19 mouse cellular contexts compared by ENCODE assay signal in the genomic region with DNA sequence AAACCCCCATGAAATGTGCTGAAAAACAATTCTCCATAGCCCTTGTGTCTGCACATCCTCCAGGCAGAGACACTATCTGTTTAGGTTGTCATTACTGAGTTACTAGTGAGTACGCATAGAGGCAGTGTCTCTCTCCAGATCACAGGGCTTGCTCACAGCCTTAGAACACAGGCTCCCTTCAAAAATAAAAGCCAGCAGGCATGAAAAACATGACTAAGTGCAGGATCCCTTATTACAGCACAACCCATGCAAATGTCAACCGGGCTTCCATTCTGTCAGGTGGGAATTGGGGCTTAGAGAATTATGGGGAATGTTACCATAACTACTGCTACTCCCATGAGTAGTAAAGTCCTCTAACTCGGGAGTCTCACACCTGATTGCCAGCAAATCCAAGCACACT. TPM values are rescaled to one million over a fixed set of nuclear protein-coding genes. Genes with fewer than 3 reads are reported as not detected.
A peak's percentile ranks its signal among the peaks of the same experiment; 100 is the strongest.
DNase-seq lines count a peak whose midpoint lies in the region; ATAC-seq and TF ChIP-seq lines count a peak whose summit lies in the region.
"Had no signal": no experiment of that assay in that cellular context is flagged by ENCODE, and none has a peak within 500 bp of the region (broad histone marks: within the 10 kb centered on the region; RNA-seq: fewer than 3 reads in every experiment).

No protein-coding gene starts in this region.

- no peaks in the 10 kb centered on the region for H3K4me1 ChIP-seq in forebrain, postnatal 0 days (ENCODE audit: insufficient read depth)
- peaks cover 6% of the 10 kb centered on the region; the same call in 1 of the 2 replicates for H3K4me1 ChIP-seq in forebrain, embryonic 14.5 days (ENCODE audit: control insufficient read depth, insufficient read depth, low read length)
- peaks cover 69% of the 10 kb centered on the region for H3K4me1 ChIP-seq in hindbrain, embryonic 13.5 days (replicated peaks)
- peaks cover 17% of the 10 kb centered on the region for H3K4me1 ChIP-seq in hindbrain, embryonic 10.5 days (replicated peaks)
- peaks cover 14% of the 10 kb centered on the region for H3K4me1 ChIP-seq in neural tube, embryonic 14.5 days (ENCODE audit: control insufficient read depth, insufficient read depth, low read length)
- H3K4me1 ChIP-seq in neural tube, embryonic 15.5 days = peaks cover 42% of the 10 kb centered on the region

- H3K4me3 ChIP-seq in forebrain, postnatal 0 days (ENCODE audit: low read depth, low read length) = no peak overlapping the region
- no peak overlapping the region for H3K4me3 ChIP-seq in forebrain, embryonic 14.5 days (ENCODE audit: low read depth, low read length)
- H3K4me3 ChIP-seq in hindbrain, embryonic 13.5 days = no peak overlapping the region
- H3K4me3 ChIP-seq in hindbrain, embryonic 10.5 days = no peak overlapping the region
- H3K4me3 ChIP-seq in neural tube, embryonic 14.5 days (ENCODE audit: low read depth, low read length) = no peak overlapping the region
- no peak overlapping the region for H3K4me3 ChIP-seq in neural tube, embryonic 15.5 days (replicated peaks)
- H3K4me3 ChIP-seq: heart, embryonic 12.5 days; intestine, embryonic 15.5 days had no signal

- DNase-seq in forebrain, postnatal 0 days = no peak
- DNase-seq in forebrain, embryonic 14.5 days (ENCODE audit: low spot score) = no peak
- DNase-seq in hindbrain, embryonic 10.5 days (ENCODE audit: low spot score) = no peak
- no peak for DNase-seq in adrenal gland, adult (ENCODE audit: inconsistent age in 2 of 2, low spot score in 1 of 2)
- DNase-seq: adrenal gland, adult 2 months; adrenal gland, postnatal 25 days; cerebellum, adult 18-20 months; cerebellum, postnatal 10 days; gastrocnemius, postnatal 10 days; kidney, adult 2 months had no signal

- no peak overlapping the region for H3K4me2 ChIP-seq in forebrain, postnatal 0 days (ENCODE audit: low read depth)
- no peak overlapping the region for H3K4me2 ChIP-seq in forebrain, embryonic 14.5 days (ENCODE audit: low read length)
- no peak overlapping the region for H3K4me2 ChIP-seq in hindbrain, embryonic 13.5 days
- no peak overlapping the region for H3K4me2 ChIP-seq in neural tube, embryonic 14.5 days (ENCODE audit: low read depth, low read length)
- no peak overlapping the region for H3K4me2 ChIP-seq in neural tube, embryonic 15.5 days
- H3K4me2 ChIP-seq: heart, embryonic 12.5 days; intestine, embryonic 15.5 days had no signal

- H3K9me3 ChIP-seq in forebrain, postnatal 0 days (ENCODE audit: low read length) = no peaks in the 10 kb centered on the region
- no peaks in the 10 kb centered on the region for H3K9me3 ChIP-seq in forebrain, embryonic 14.5 days (replicated peaks; ENCODE audit: control insufficient read depth, low read length)
- H3K9me3 ChIP-seq in hindbrain, embryonic 13.5 days = no peaks in the 10 kb centered on the region
- no peaks in the 10 kb centered on the region; the same call in 1 of the 2 replicates for H3K9me3 ChIP-seq in hindbrain, embryonic 10.5 days
- no peaks in the 10 kb centered on the region for H3K9me3 ChIP-seq in neural tube, embryonic 14.5 days (ENCODE audit: control insufficient read depth, low read length)
- H3K9me3 ChIP-seq in neural tube, embryonic 15.5 days (replicated peaks) = no peaks in the 10 kb centered on the region
- H3K9me3 ChIP-seq: heart, embryonic 12.5 days; intestine, embryonic 15.5 days had no signal

- ATAC-seq in forebrain, postnatal 0 days = peak; percentile 38; the same call in 1 of the 2 replicates
- no peak for ATAC-seq in forebrain, embryonic 14.5 days
- ATAC-seq in hindbrain, embryonic 13.5 days (ENCODE audit: low FRiP score) = no peak
- ATAC-seq in neural tube, embryonic 14.5 days (ENCODE audit: low read depth) = no peak
- ATAC-seq in neural tube, embryonic 15.5 days (ENCODE audit: low FRiP score) = no peak
- ATAC-seq: activated CD4-positive, CD25-positive, alpha-beta regulatory T cell, adult 4 months; forebrain, embryonic 16.5 days; intestine, embryonic 15.5 days; Patski had no signal

- H3K27ac ChIP-seq in forebrain, postnatal 0 days (ENCODE audit: low read depth, low read length) = no peak overlapping the region
- no peak overlapping the region for H3K27ac ChIP-seq in forebrain, embryonic 14.5 days (ENCODE audit: low read depth, low read length)
- 0 out of 2 replicates have a peak overlapping the region, but pooled peaks have one; percentile 3 for H3K27ac ChIP-seq in hindbrain, embryonic 13.5 days
- H3K27ac ChIP-seq in hindbrain, embryonic 10.5 days = no peak overlapping the region
- H3K27ac ChIP-seq in neural tube, embryonic 14.5 days (ENCODE audit: low read depth, low read length) = 0 out of 2 replicates have a peak overlapping the region, but pooled peaks have one; percentile 22
- no peak overlapping the region for H3K27ac ChIP-seq in neural tube, embryonic 15.5 days (replicated peaks)
- H3K27ac ChIP-seq: intestine, embryonic 15.5 days had no signal

- no peaks in the 10 kb centered on the region for H3K36me3 ChIP-seq in forebrain, postnatal 0 days (ENCODE audit: insufficient read depth)
- H3K36me3 ChIP-seq in forebrain, embryonic 14.5 days (ENCODE audit: control insufficient read depth, insufficient read depth, low read length) = no peaks in the 10 kb centered on the region
- H3K36me3 ChIP-seq in hindbrain, embryonic 13.5 days = no peaks in the 10 kb centered on the region
- no peaks in the 10 kb centered on the region; the same call in 1 of the 2 replicates for H3K36me3 ChIP-seq in hindbrain, embryonic 10.5 days
- no peaks in the 10 kb centered on the region for H3K36me3 ChIP-seq in neural tube, embryonic 14.5 days (ENCODE audit: control insufficient read depth, insufficient read depth, low read length)
- no peaks in the 10 kb centered on the region for H3K36me3 ChIP-seq in neural tube, embryonic 15.5 days
- H3K36me3 ChIP-seq: heart, embryonic 12.5 days; intestine, embryonic 15.5 days had no signal

- H3K27me3 ChIP-seq in forebrain, postnatal 0 days (ENCODE audit: insufficient read depth, low read length) = no peaks in the 10 kb centered on the region
- H3K27me3 ChIP-seq in forebrain, embryonic 14.5 days (replicated peaks; ENCODE audit: control insufficient read depth, insufficient read depth, low read length) = no peaks in the 10 kb centered on the region
- H3K27me3 ChIP-seq in hindbrain, embryonic 13.5 days = no peaks in the 10 kb centered on the region
- H3K27me3 ChIP-seq in hindbrain, embryonic 10.5 days (ENCODE audit: insufficient read depth, poor library complexity, severe bottlenecking) = no peaks in the 10 kb centered on the region
- no peaks in the 10 kb centered on the region for H3K27me3 ChIP-seq in neural tube, embryonic 14.5 days (ENCODE audit: control insufficient read depth, insufficient read depth, low read length)
- no peaks in the 10 kb centered on the region for H3K27me3 ChIP-seq in neural tube, embryonic 15.5 days (replicated peaks)
- H3K27me3 ChIP-seq: CH12.LX; heart, embryonic 12.5 days; intestine, embryonic 15.5 days; Patski had no signal

- no peak overlapping the region for H3K9ac ChIP-seq in forebrain, postnatal 0 days
- no peak overlapping the region for H3K9ac ChIP-seq in forebrain, embryonic 14.5 days (ENCODE audit: low read length)
- H3K9ac ChIP-seq in hindbrain, embryonic 13.5 days = no peak overlapping the region
- H3K9ac ChIP-seq in neural tube, embryonic 14.5 days (replicated peaks; ENCODE audit: low read depth, low read length) = no peak overlapping the region
- H3K9ac ChIP-seq in neural tube, embryonic 15.5 days (replicated peaks) = no peak overlapping the region
- H3K9ac ChIP-seq: heart, embryonic 12.5 days; intestine, embryonic 15.5 days had no signal

- no peak for TF ChIP-seq CTCF in forebrain, postnatal 0 days (IDR thresholded peaks at IDR 0.05; ENCODE audit: low read depth)

- 56% methylated on average over 3 of the region's 3 CpGs for WGBS in forebrain, postnatal 0 days
- WGBS in forebrain, embryonic 14.5 days = 71% methylated on average over 3 of the region's 3 CpGs
- 62% methylated on average over 3 of the region's 3 CpGs for WGBS in hindbrain, embryonic 13.5 days
- 72% methylated on average over 3 of the region's 3 CpGs for WGBS in hindbrain, embryonic 10.5 days
- 39% methylated on average over 3 of the region's 3 CpGs for WGBS in neural tube, embryonic 14.5 days
- WGBS in neural tube, embryonic 15.5 days = 33% methylated on average over 3 of the region's 3 CpGs

RNA-seq across cellular contexts. Expression of a gene that starts 44.4 kb away (rescaled TPM):
- 206 and 214 TPM in 2 replicates for total RNA-seq in forebrain, postnatal 0 days (2014; rRNA removed)
- 14.1 and 21.9 TPM in 2 replicates for polyA plus RNA-seq in forebrain, postnatal 0 days (2015; fragmentation: Nextera tagmentation; extraction: Ambion mirVana)
- polyA plus RNA-seq in forebrain, embryonic 14.5 days (2014; fragmentation: Nextera tagmentation; extraction: Ambion mirVana) = 38.1 and 45.4 TPM in 2 replicates
- polyA plus RNA-seq in hindbrain, embryonic 13.5 days (2015; fragmentation: Nextera tagmentation; extraction: Ambion mirVana) = 37.7 and 39.5 TPM in 2 replicates
- 25.3 and 25.5 TPM in 2 replicates for polyA plus RNA-seq in hindbrain, embryonic 10.5 days (2016; fragmentation: Nextera tagmentation; extraction: Ambion mirVana)
- polyA plus RNA-seq in neural tube, embryonic 14.5 days (2014; fragmentation: Nextera tagmentation; extraction: Ambion mirVana) = 65.1 and 73.4 TPM in 2 replicates
- polyA plus RNA-seq in neural tube, embryonic 15.5 days (2015; fragmentation: Nextera tagmentation; extraction: Ambion mirVana) = 31.3 and 36.4 TPM in 2 replicates

Comparison
In these comparisons a context has a peak if more than half of its experiments do, and no peak if none do; other contexts are left out.
1. H3K27ac ChIP-seq: peak in hindbrain, embryonic 13.5 days (single experiment) and neural tube, embryonic 14.5 days (single experiment); none in forebrain, postnatal 0 days (single experiment), forebrain, embryonic 14.5 days (single experiment), hindbrain, embryonic 10.5 days (single experiment) and neural tube, embryonic 15.5 days (single experiment).